In the genomic region with DNA sequence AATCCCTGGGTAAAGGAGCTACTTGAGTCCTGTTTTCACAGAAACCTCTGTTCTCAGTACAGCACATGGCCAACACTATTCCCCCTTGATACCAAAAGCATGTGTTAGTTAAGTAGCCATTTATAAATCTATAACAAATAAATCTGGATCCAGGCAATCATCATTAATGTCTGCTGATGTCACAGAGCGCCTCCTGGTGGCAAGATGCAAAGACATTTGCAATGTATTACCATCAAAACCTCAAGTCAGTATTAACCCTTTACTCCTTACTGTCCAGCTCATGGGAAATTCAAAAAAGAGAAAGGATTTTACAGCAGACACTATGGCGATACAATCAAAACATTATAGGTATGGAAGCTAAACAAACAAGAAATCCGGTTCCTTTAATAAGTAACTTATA, we compare ENCODE assay signal across 8 mouse cellular contexts.
DNase-seq lines count a peak whose midpoint lies in the region; TF ChIP-seq lines count a peak whose summit lies in the region.
"Had no signal": no experiment of that assay in that cellular context is flagged by ENCODE, and none has a peak within 500 bp of the region (broad histone marks: within the 10 kb centered on the region; RNA-seq: fewer than 3 reads in every experiment).

No protein-coding gene starts in this region.

- H3K27ac ChIP-seq in layer of hippocampus, adult 2 months = no peak overlapping the region
- H3K27ac ChIP-seq in MEL (ENCODE audit: control insufficient read depth, low read depth, low read length) = no peak overlapping the region
- H3K27ac ChIP-seq: heart, embryonic 13.5 days had no signal

- no peak for DNase-seq in layer of hippocampus, adult 2 months (ENCODE audit: low spot score in 2 of 2)
- no peak for DNase-seq in layer of hippocampus, adult 8-10 months (ENCODE audit: low spot score in 2 of 2)
- peak; percentile 83 for DNase-seq in CD4-positive, CD25-positive, alpha-beta regulatory T cell, adult 2 months (ENCODE audit: low read depth, low spot score)
- peak; percentile 52 for DNase-seq in MEL (ENCODE audit: low read depth, low spot score)
- peak; percentile 10 for DNase-seq in forelimb bud, embryonic 11.5 days (ENCODE audit: low read depth, low spot score)
- no peak for DNase-seq in cerebellum, postnatal 36 days
- DNase-seq in urinary bladder, postnatal 36 days (ENCODE audit: low spot score in 2 of 2) = no peak

- H3K36me3 ChIP-seq in MEL (ENCODE audit: control insufficient read depth in 1 of 2, insufficient read depth in 2 of 2, low read length in 2 of 2) = no peaks in the 10 kb centered on the region
- H3K36me3 ChIP-seq: heart, embryonic 13.5 days had no signal

- TF ChIP-seq EP300 in MEL (IDR thresholded peaks at IDR 0.05; ENCODE audit: low read depth in 1 of 2, low read length in 2 of 2) = no peak

- H3K4me1 ChIP-seq in MEL (ENCODE audit: control insufficient read depth in 1 of 2, insufficient read depth in 2 of 2, low read length in 2 of 2) = no peaks in the 10 kb centered on the region
- H3K4me1 ChIP-seq: heart, embryonic 13.5 days had no signal

- H3K27me3 ChIP-seq in MEL (ENCODE audit: control insufficient read depth in 1 of 2, insufficient read depth in 2 of 2, low read length in 2 of 2) = no peaks in the 10 kb centered on the region; a peak in 1 of 4 replicates
- H3K27me3 ChIP-seq: heart, embryonic 13.5 days had no signal

- TF ChIP-seq RAD21 in MEL (IDR thresholded peaks at IDR 0.05; ENCODE audit: low read depth, low read length) = peak; percentile 62

- H3K9me3 ChIP-seq in MEL (replicated peaks; ENCODE audit: insufficient read depth, low read length) = no peaks in the 10 kb centered on the region
- H3K9me3 ChIP-seq: heart, embryonic 13.5 days had no signal

- H3K79me2 ChIP-seq in MEL (ENCODE audit: control insufficient read depth, insufficient read depth, low read length, poor library complexity) = no peaks in the 10 kb centered on the region

- no peak for TF ChIP-seq POLR2A in MEL (IDR thresholded peaks at IDR 0.05; ENCODE audit: control insufficient read depth in 1 of 2, insufficient read depth in 1 of 2, low read depth in 1 of 2, low read length in 2 of 2, poor library complexity in 1 of 2)

- peak; percentile 64 for TF ChIP-seq CTCF in layer of hippocampus, adult 2 months (conservative IDR thresholded peaks at IDR 0.05)
- TF ChIP-seq CTCF in MEL (IDR thresholded peaks at IDR 0.05 in 2 of 3, conservative IDR thresholded peaks at IDR 0.05 in 1 of 3; ENCODE audit: control insufficient read depth in 1 of 3, insufficient read depth in 1 of 3, low read depth in 2 of 3, low read length in 3 of 3, poor library complexity in 1 of 3, severe bottlenecking in 1 of 3) = peak; percentile 52 to 74 (median 58)

- no peak overlapping the region for H3K4me3 ChIP-seq in layer of hippocampus, adult 2 months
- H3K4me3 ChIP-seq in MEL (ENCODE audit: control insufficient read depth in 1 of 2, insufficient read depth in 1 of 2, low read depth in 2 of 2, low read length in 2 of 2) = no peak overlapping the region
- H3K4me3 ChIP-seq: heart, embryonic 13.5 days had no signal

- H3K9ac ChIP-seq in MEL (ENCODE audit: control insufficient read depth, low read depth, low read length, poor library complexity, severe bottlenecking) = no peak overlapping the region
- H3K9ac ChIP-seq: heart, embryonic 13.5 days had no signal

TF ChIP-seq in MEL, 35 proteins besides CTCF, POLR2A, EP300 and RAD21:
- TF ChIP-seq ELF1 (IDR thresholded peaks at IDR 0.05; ENCODE audit: low read depth, low read length) (no peak), ZC3H11A (IDR thresholded peaks at IDR 0.05; ENCODE audit: low read depth, low read length) (peak; percentile 74), SMC3 (IDR thresholded peaks at IDR 0.05; ENCODE audit: low read depth, low read length) (peak; percentile 89)

Comparison
In these comparisons a context has a peak if more than half of its experiments do, and no peak if none do; other contexts are left out.
1. DNase-seq: peak in CD4-positive, CD25-positive, alpha-beta regulatory T cell, adult 2 months (single experiment), MEL (single experiment) and forelimb bud, embryonic 11.5 days (single experiment); none in layer of hippocampus, adult 2 months (0 of 2), layer of hippocampus, adult 8-10 months (0 of 2), cerebellum, postnatal 36 days (0 of 2) and urinary bladder, postnatal 36 days (0 of 2).